Mouse (Mus musculus) midbrain, embryonic 13.5 days (tissue): Measurements from ENCODE around the gene Arid5b. TPM values are rescaled to one million over a fixed set of nuclear protein-coding genes. Genes with fewer than 3 reads are reported as not detected.

Source experiments
- ATAC-seq: fragments of 200-750 bp; cut with Nextera tagmentation; 2 replicates; pipeline ENCODE4 v1.8.0; 2017; ENCODE audit warnings: mild to moderate bottlenecking, moderate TSS enrichment, moderate library complexity
- H3K27ac ChIP-seq: fragments of 300-500 bp; sonication (generic); 2 replicates; pipeline ENCODE4 v1.5.1; 2015; ENCODE audit warnings: inconsistent platforms, mild to moderate bottlenecking, moderate library complexity
- H3K27me3 ChIP-seq: fragments of 300-500 bp; sonication (generic); 2 replicates; pipeline ENCODE4 v1.6.1; 2015; ENCODE audit warnings: mild to moderate bottlenecking, inconsistent platforms
- H3K36me3 ChIP-seq: fragments of 300-500 bp; sonication (generic); 2 replicates; pipeline ENCODE4 v1.6.1; 2015; ENCODE audit warnings: mild to moderate bottlenecking, inconsistent platforms
- H3K4me1 ChIP-seq: fragments of 300-500 bp; sonication (generic); replicated peaks from 2 replicates; pipeline ENCODE4 v1.6.1; 2015; ENCODE audit warnings: inconsistent platforms
- H3K4me2 ChIP-seq: fragments of 300-500 bp; sonication (generic); replicated peaks from 2 replicates; pipeline ENCODE4 v1.6.1; 2015; ENCODE audit warnings: moderate library complexity, mild to moderate bottlenecking, inconsistent platforms
- H3K4me3 ChIP-seq: fragments of 300-500 bp; sonication (generic); replicated peaks from 2 replicates; pipeline ENCODE4 v1.5.1; 2015; ENCODE audit warnings: mild to moderate bottlenecking, inconsistent platforms
- H3K9ac ChIP-seq: fragments of 300-500 bp; sonication (generic); replicated peaks from 2 replicates; pipeline ENCODE4 v1.6.1; 2015; ENCODE audit warnings: mild to moderate bottlenecking, inconsistent platforms
- H3K9me3 ChIP-seq: fragments of 300-500 bp; sonication (generic); 2 replicates; pipeline ENCODE4 v1.6.1; 2016; ENCODE audit warnings: mild to moderate bottlenecking, inconsistent platforms
- WGBS: fragments of 180-500 bp; shearing (Covaris S2); methylation state at CpG from one replicate; pipeline ENCODE4 v1.1.7; 2015; 5-methylcytosine and 5-hydroxymethylcytosine counted together
- polyA plus RNA-seq: library from polyadenylated mRNA; unstranded; fragments of >200 nt; fragmentation: Nextera tagmentation; extraction: Ambion mirVana; gene quantifications from 2 replicates; pipeline ENCODE4 v1.2.1, GENCODE M21; 2015

Arid5b gene
- polyA plus RNA-seq, 1 experiment from 2014 or later = 20.5 TPM

DNA sequence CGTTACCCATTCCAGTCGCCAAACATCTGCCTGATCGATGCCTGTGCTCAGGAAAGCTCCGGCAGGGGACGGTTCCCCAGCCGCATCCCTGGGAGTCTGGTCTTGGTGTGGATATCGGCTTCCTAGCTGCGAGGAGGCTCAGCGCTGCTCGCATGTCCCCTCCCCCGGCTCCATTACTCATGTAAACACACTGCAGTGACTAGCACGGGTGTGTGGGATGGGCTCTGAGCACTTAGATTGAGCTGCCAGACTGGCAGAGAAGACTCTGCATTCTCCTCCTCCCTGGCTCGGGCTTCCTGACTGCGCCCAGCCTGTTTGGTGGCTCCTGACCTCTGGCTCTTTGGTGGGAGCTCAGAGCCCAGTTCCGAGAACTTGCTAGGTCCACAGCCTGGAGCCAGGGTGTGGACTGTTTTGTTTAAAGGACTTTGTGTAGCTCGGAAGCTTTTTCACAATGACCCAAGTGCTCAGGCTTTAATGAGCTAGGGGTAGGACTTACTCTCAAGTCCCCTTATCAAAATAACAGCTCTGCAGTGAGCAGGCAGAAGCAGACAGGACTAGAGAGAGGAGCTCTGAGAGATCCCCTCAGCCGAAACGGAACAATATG, 142.0 kb downstream of the Arid5b start:
- Histone ChIP-seq H3K9ac (peak overlapping the region; percentile 56), H3K36me3 (peaks cover 15% of the 10 kb centered on the region; the same call in 1 of the 2 replicates), H3K27me3 (no peaks in the 10 kb centered on the region), H3K27ac (peak overlapping the region; percentile 76), H3K9me3 (0 out of 2 replicates have a peak, but pooled peaks cover 5% of the 10 kb centered on the region), H3K4me1 (peaks cover 34% of the 10 kb centered on the region), H3K4me2 (peak overlapping the region; percentile 61), H3K4me3 (peak overlapping the region; percentile 35)
- peak; percentile 88 for ATAC-seq
- WGBS = 3% methylated on average over 18 of the region's 18 CpGs

DNA sequence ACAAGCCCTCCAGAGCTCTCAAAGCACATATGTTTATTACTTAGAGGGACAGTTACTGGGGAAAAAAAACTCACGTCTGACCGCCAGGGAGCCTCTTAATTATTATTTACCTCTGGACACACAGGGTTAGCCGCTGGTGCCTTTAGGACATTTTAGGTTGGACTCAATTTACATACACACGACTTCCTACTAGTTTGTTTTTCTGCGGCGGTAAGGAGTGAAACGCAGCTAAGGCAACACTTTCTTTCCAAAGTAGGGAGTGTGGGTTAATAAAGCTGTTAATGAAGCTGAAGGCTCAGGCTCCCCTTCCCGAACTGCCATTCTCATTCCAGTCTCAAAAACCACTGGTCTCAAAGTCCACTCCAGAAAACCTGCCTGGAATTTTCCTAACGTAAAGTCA, 142.5 kb downstream of the Arid5b start:
- Histone ChIP-seq H3K27me3 (no peaks in the 10 kb centered on the region), H3K36me3 (peaks cover 17% of the 10 kb centered on the region; the same call in 1 of the 2 replicates), H3K9ac (peak overlapping the region; percentile 56), H3K4me3 (peak overlapping the region; percentile 35), H3K4me2 (peak overlapping the region; percentile 61), H3K4me1 (peaks cover 34% of the 10 kb centered on the region), H3K9me3 (0 out of 2 replicates have a peak, but pooled peaks cover 5% of the 10 kb centered on the region), H3K27ac (peak overlapping the region; percentile 76)
- ATAC-seq = no peak
- WGBS = 2% methylated on average over 9 of the region's 9 CpGs

GRCm38 (mm10) chr10:68135416-68135815, 143.1 kb downstream of the Arid5b start:
- no peak for ATAC-seq
- no peak overlapping the region for H3K27ac ChIP-seq
- no peak overlapping the region for H3K9ac ChIP-seq
- 0 out of 2 replicates have a peak, but pooled peaks cover 5% of the 10 kb centered on the region for H3K9me3 ChIP-seq
- H3K4me2 ChIP-seq = peak overlapping the region; percentile 61
- H3K27me3 ChIP-seq = no peaks in the 10 kb centered on the region
- WGBS = 21% methylated on average over 4 of the region's 4 CpGs
- peaks cover 17% of the 10 kb centered on the region for H3K36me3 ChIP-seq
- peak overlapping the region; percentile 35; the same call in 1 of the 2 replicates for H3K4me3 ChIP-seq
- H3K4me1 ChIP-seq = peaks cover 34% of the 10 kb centered on the region

DNA sequence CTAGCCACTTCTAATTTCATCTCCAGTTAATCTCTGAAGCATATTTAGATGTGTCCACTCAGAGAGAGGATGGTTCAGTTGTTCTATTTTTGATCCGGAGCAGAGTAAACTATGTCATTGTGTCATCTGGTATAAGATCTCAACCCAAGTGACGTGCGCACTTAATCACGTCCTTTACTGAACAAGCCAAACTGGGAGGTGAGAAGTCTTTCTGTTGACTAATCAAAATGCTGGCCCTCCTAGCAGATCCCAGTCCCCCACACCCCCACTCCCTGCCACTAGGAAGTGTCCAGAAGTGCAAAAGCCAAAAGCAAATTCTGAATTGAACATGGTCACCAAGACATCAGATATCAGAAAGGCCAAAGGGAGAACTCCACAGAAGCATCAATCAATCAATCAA, 144.0 kb downstream of the Arid5b start:
- H3K36me3 ChIP-seq = peaks cover 17% of the 10 kb centered on the region
- WGBS = 77% methylated on average over 4 of the region's 4 CpGs
- H3K9me3 ChIP-seq = 0 out of 2 replicates have a peak, but pooled peaks cover 5% of the 10 kb centered on the region
- H3K27me3 ChIP-seq = no peaks in the 10 kb centered on the region
- ATAC-seq = no peak
- H3K4me1 ChIP-seq = peaks cover 39% of the 10 kb centered on the region
- H3K4me2 ChIP-seq = no peak overlapping the region
- no peak overlapping the region for H3K4me3 ChIP-seq
- H3K27ac ChIP-seq = no peak overlapping the region
- H3K9ac ChIP-seq = no peak overlapping the region

- ATAC-seq = no peak
- Histone ChIP-seq H3K4me1 (peaks cover 42% of the 10 kb centered on the region), H3K27me3 (no peaks in the 10 kb centered on the region), H3K36me3 (peaks cover 17% of the 10 kb centered on the region), H3K4me3 (no peak overlapping the region), H3K9me3 (0 out of 2 replicates have a peak, but pooled peaks cover 5% of the 10 kb centered on the region), H3K9ac (no peak overlapping the region), H3K27ac (no peak overlapping the region), H3K4me2 (no peak overlapping the region)
- 74% methylated on average over 5 of the region's 5 CpGs for WGBS
Measured at GRCm38 (mm10) chr10:68134071-68134470, 144.5 kb downstream of the Arid5b start.

DNA sequence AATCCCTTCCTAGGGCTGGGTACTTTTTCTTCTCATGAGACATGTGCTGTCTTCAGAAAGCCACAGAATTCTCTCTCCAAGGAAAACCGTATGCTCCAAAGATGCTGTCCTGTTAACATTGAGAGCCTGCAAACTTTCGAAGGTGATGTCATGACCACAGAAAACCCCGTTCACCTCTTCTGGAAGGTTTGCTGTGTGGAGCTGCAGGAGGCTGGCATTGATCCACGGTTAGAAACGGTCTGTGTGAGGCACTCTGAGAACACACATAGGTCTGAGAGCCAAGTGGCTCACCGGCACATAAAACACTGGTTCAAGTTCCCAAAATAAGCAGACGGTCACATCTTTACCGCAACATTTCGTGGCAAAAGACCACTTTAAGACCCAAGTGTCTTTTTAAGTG, 145.9 kb downstream of the Arid5b start:
- H3K36me3 ChIP-seq = peaks cover 12% of the 10 kb centered on the region
- H3K4me3 ChIP-seq = no peak overlapping the region
- no peaks in the 10 kb centered on the region for H3K9me3 ChIP-seq
- H3K27me3 ChIP-seq = no peaks in the 10 kb centered on the region
- H3K9ac ChIP-seq = no peak overlapping the region
- H3K4me2 ChIP-seq = no peak overlapping the region
- 90% methylated on average over 9 of the region's 9 CpGs for WGBS
- H3K27ac ChIP-seq = no peak overlapping the region
- no peak for ATAC-seq
- peaks cover 40% of the 10 kb centered on the region for H3K4me1 ChIP-seq

DNA sequence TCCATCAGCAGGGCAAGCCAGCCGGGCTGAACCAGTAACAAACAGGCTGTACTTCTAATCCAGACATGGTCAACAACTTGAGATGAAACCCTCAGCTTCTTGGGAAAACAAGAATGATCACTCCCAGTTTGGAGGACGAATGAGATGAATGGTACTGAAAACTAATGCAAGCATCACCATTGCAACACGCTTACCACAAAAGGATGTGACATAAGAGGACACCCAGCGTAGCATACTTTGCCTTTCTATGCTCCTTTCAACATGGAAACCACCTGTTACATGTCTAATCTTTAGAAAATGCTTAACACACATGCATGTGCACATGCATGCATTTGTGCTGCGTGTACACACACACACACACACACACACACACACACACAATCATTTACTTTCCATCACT, 146.4 kb downstream of the Arid5b start:
- Histone ChIP-seq H3K4me3 (no peak overlapping the region), H3K9ac (no peak overlapping the region), H3K4me1 (peaks cover 35% of the 10 kb centered on the region), H3K4me2 (no peak overlapping the region), H3K27ac (no peak overlapping the region), H3K27me3 (no peaks in the 10 kb centered on the region), H3K36me3 (peaks cover 12% of the 10 kb centered on the region), H3K9me3 (no peaks in the 10 kb centered on the region)
- no peak for ATAC-seq
- WGBS = 91% methylated on average over 5 of the region's 5 CpGs

GRCm38 (mm10) chr10:68129651-68130050, 148.9 kb downstream of the Arid5b start:
- Histone ChIP-seq H3K4me3 (no peak overlapping the region), H3K36me3 (peaks cover 12% of the 10 kb centered on the region), H3K9me3 (no peaks in the 10 kb centered on the region), H3K27me3 (no peaks in the 10 kb centered on the region), H3K27ac (no peak overlapping the region), H3K4me2 (no peak overlapping the region), H3K4me1 (peaks cover 22% of the 10 kb centered on the region), H3K9ac (no peak overlapping the region)
- ATAC-seq = no peak
- WGBS = 58% methylated on average over 7 of the region's 7 CpGs

DNA sequence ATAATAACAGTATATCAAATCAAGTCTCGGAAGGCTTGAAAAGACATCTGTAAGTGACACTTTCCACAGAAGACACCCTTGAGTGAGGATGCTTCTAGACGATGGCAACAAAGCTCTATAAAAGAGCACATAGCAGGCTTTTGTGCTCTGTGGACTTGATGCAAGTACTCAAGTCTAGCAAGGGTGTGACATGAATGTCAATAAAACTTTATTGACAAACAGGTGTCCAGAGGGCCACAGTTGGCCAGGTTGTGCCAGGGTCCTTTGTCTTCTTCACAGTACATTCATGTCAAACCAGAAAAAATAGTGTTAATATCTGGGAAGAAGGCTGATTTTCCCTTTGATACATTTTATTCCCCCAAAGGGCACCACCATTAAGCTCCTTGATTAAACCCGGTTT, 149.5 kb downstream of the Arid5b start:
- H3K4me2 ChIP-seq = no peak overlapping the region
- H3K9ac ChIP-seq = no peak overlapping the region
- no peaks in the 10 kb centered on the region for H3K27me3 ChIP-seq
- H3K9me3 ChIP-seq = no peaks in the 10 kb centered on the region
- no peak overlapping the region for H3K4me3 ChIP-seq
- H3K4me1 ChIP-seq = peaks cover 20% of the 10 kb centered on the region
- H3K27ac ChIP-seq = no peak overlapping the region
- 78% methylated on average over 3 of the region's 3 CpGs for WGBS
- peaks cover 12% of the 10 kb centered on the region for H3K36me3 ChIP-seq
- no peak for ATAC-seq

- Histone ChIP-seq H3K4me2 (no peak overlapping the region), H3K9me3 (no peaks in the 10 kb centered on the region), H3K4me3 (no peak overlapping the region), H3K4me1 (peaks cover 20% of the 10 kb centered on the region), H3K9ac (no peak overlapping the region), H3K36me3 (peaks cover 12% of the 10 kb centered on the region), H3K27me3 (no peaks in the 10 kb centered on the region), H3K27ac (no peak overlapping the region)
- no peak for ATAC-seq
- WGBS = 71% methylated on average over 10 of the region's 10 CpGs
Measured at GRCm38 (mm10) chr10:68128441-68128848, 150.1 kb downstream of the Arid5b start.

GRCm38 (mm10) chr10:68127604-68128256, 150.8 kb downstream of the Arid5b start:
- no peaks in the 10 kb centered on the region for H3K27me3 ChIP-seq
- H3K4me3 ChIP-seq = no peak overlapping the region
- H3K4me1 ChIP-seq = peaks cover 20% of the 10 kb centered on the region
- WGBS = 80% methylated on average over 6 of the region's 6 CpGs
- no peak for ATAC-seq
- H3K27ac ChIP-seq = no peak overlapping the region
- H3K4me2 ChIP-seq = no peak overlapping the region
- H3K9ac ChIP-seq = no peak overlapping the region
- no peaks in the 10 kb centered on the region for H3K9me3 ChIP-seq
- peaks cover 7% of the 10 kb centered on the region for H3K36me3 ChIP-seq

DNA sequence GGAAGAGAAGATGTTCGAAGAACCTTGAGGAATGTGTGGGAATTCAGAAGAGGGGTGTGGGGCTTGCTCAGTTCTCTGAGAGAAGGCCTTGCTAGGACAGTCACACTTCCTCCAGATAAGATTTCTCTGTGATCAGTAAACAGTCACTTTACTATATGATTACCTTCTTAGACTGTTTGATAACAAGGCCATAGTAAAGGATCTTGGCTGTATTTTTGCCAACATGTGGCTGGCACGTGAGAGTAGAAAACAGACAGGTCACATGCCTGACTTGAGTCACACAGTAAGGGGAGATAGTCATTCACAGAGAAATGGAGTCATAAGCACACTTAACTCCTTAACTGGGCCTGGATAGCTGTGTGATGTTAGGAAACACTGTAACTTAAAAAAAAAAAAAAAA, 151.4 kb downstream of the Arid5b start:
- no peaks in the 10 kb centered on the region for H3K9me3 ChIP-seq
- ATAC-seq = no peak
- no peak overlapping the region for H3K4me2 ChIP-seq
- H3K27ac ChIP-seq = no peak overlapping the region
- 94% methylated on average over 2 of the region's 2 CpGs for WGBS
- H3K36me3 ChIP-seq = peaks cover 3% of the 10 kb centered on the region
- no peak overlapping the region for H3K9ac ChIP-seq
- peaks cover 20% of the 10 kb centered on the region for H3K4me1 ChIP-seq
- H3K4me3 ChIP-seq = no peak overlapping the region
- no peaks in the 10 kb centered on the region for H3K27me3 ChIP-seq
